Mouse (Mus musculus): ENCODE results near the gene Pip4k2a. TPM values are rescaled to one million over a fixed set of nuclear protein-coding genes. Genes with fewer than 3 reads are reported as not detected.

Pip4k2a gene
- polyA plus RNA-seq, 1 experiment from 2014 or later = 8.6 TPM

GRCm38 (mm10) chr2:18833024-18833590 is 164.8 kb downstream of the Pip4k2a start:
- peak; percentile 68; the same call in 1 of the 2 replicates for ATAC-seq (ENCODE audit: insufficient number of reproducible peaks, low FRiP score)
- WGBS = 38% methylated on average over 9 of the region's 9 CpGs

DNA sequence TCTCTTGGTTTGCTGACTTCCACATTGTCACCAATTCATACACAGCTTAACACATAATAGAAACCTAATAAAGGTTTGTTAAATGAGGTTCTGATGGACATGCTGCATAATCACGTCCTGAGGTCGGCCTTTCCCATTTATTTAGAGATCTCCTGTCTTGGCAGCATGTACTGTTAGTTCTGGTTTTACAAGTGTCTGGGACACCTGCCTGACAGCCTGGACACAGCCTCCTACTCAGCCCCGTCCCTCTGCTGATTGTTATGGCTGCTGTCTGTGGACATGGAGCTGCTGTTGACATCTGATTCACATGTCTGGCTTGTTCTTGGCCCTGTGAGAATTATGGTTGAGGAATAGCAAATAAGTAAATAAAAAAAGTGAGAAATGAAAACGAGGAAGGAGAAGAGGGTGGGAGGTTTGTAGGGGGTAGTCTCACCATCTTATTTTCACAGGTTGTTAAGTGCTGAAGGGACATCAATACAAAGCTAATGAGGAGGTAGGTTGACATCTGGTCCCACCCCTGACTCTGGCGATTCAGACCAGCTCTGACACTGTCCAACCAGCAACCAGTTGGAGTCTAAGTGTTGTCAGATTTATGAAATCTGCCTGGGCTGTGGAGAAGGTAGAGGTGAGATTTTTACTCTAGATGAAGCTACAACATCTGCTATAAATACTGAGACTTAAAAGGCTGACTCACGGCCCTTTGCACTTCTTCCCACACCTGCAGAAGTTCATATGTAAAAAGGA is 166.7 kb downstream of the Pip4k2a start:
- Histone ChIP-seq H3K36me3 (no peaks in the 10 kb centered on the region), H3K4me1 (replicated peaks) (peaks cover 21% of the 10 kb centered on the region), H3K4me2 (no peak overlapping the region), H3K27me3 (replicated peaks) (peaks cover 4% of the 10 kb centered on the region; the same call in 1 of the 2 replicates), H3K27ac (ENCODE audit: poor library complexity, severe bottlenecking) (no peak overlapping the region), H3K9me3 (replicated peaks) (no peaks in the 10 kb centered on the region), H3K9ac (no peak overlapping the region), H3K4me3 (no peak overlapping the region)
- 44% methylated on average over 6 of the region's 6 CpGs for WGBS
- no peak for ATAC-seq (ENCODE audit: insufficient number of reproducible peaks, low FRiP score)

More at GRCm38 (mm10) chr2:18833024-18833590, 164.8 kb downstream of the Pip4k2a start:
- Histone ChIP-seq H3K4me1 (replicated peaks) (peaks cover 21% of the 10 kb centered on the region), H3K4me2 (no peak overlapping the region), H3K9ac (no peak overlapping the region), H3K4me3 (no peak overlapping the region), H3K27ac (ENCODE audit: poor library complexity, severe bottlenecking) (no peak overlapping the region), H3K9me3 (replicated peaks) (no peaks in the 10 kb centered on the region), H3K27me3 (replicated peaks) (no peaks in the 10 kb centered on the region), H3K36me3 (no peaks in the 10 kb centered on the region)

GRCm38 (mm10) chr2:18822711-18823110 is 175.2 kb downstream of the Pip4k2a start:
- H3K9me3 ChIP-seq (replicated peaks) = no peaks in the 10 kb centered on the region
- no peaks in the 10 kb centered on the region for H3K36me3 ChIP-seq
- 22% methylated on average over 9 of the region's 9 CpGs for WGBS
- peaks cover 18% of the 10 kb centered on the region for H3K4me1 ChIP-seq (replicated peaks)
- no peak overlapping the region for H3K27ac ChIP-seq (ENCODE audit: poor library complexity, severe bottlenecking)
- H3K4me2 ChIP-seq = peak overlapping the region; percentile 37
- no peak overlapping the region for H3K9ac ChIP-seq
- no peak for ATAC-seq (ENCODE audit: insufficient number of reproducible peaks, low FRiP score)
- H3K4me3 ChIP-seq = no peak overlapping the region; the same call in 1 of the 2 replicates
- H3K27me3 ChIP-seq (replicated peaks) = peaks cover 8% of the 10 kb centered on the region; the same call in 1 of the 2 replicates

- Histone ChIP-seq H3K4me3 (peak overlapping the region; percentile 2), H3K27ac (ENCODE audit: poor library complexity, severe bottlenecking) (no peak overlapping the region), H3K9me3 (replicated peaks) (no peaks in the 10 kb centered on the region), H3K4me1 (replicated peaks) (peaks cover 18% of the 10 kb centered on the region), H3K4me2 (peak overlapping the region; percentile 53), H3K36me3 (no peaks in the 10 kb centered on the region), H3K9ac (no peak overlapping the region), H3K27me3 (replicated peaks) (peaks cover 8% of the 10 kb centered on the region; the same call in 1 of the 2 replicates)
- 51% methylated on average over 18 of the region's 18 CpGs for WGBS
- ATAC-seq (ENCODE audit: insufficient number of reproducible peaks, low FRiP score) = 0 out of 2 replicates have a peak, but pooled peaks have one; percentile 48
Observed at GRCm38 (mm10) chr2:18821451-18822379, 176.2 kb downstream of the Pip4k2a start.

- no peaks in the 10 kb centered on the region for H3K36me3 ChIP-seq
- WGBS = 65% methylated on average over 7 of the region's 7 CpGs
- no peak for ATAC-seq (ENCODE audit: insufficient number of reproducible peaks, low FRiP score)
Observed at GRCm38 (mm10) chr2:18819520-18819919, 178.4 kb downstream of the Pip4k2a start.

DNA sequence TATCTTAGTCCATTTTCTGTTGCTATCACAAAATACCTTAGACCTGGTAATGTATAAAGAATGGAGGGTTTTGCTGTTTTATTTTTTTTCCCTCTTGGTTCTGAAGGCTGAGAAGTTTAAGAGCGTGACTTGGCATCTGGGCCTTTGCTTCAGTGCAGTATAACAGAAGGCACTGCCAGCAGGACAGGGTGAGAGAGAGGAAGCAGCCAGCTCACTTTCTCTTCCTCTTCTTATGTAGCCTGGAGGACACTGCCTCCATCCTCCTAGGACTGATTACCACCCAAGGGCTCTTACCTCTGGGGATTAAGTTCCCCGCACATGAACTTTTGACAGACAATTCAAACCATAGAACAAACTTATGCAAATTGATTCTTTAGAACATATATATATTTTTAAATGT is 181.9 kb downstream of the Pip4k2a start:
- Histone ChIP-seq H3K4me2 (no peak overlapping the region), H3K27me3 (replicated peaks) (no peaks in the 10 kb centered on the region), H3K36me3 (no peaks in the 10 kb centered on the region), H3K4me1 (replicated peaks) (0 out of 2 replicates have a peak, but pooled peaks cover 6% of the 10 kb centered on the region), H3K9ac (no peak overlapping the region), H3K9me3 (replicated peaks) (no peaks in the 10 kb centered on the region), H3K27ac (ENCODE audit: poor library complexity, severe bottlenecking) (no peak overlapping the region), H3K4me3 (no peak overlapping the region)
- ATAC-seq (ENCODE audit: insufficient number of reproducible peaks, low FRiP score) = no peak
- WGBS = 85% methylated on average over 2 of the region's 2 CpGs

More at GRCm38 (mm10) chr2:18819520-18819919, 178.4 kb downstream of the Pip4k2a start:
- H3K9ac ChIP-seq = no peak overlapping the region
- H3K27me3 ChIP-seq (replicated peaks) = no peaks in the 10 kb centered on the region
- H3K4me3 ChIP-seq = no peak overlapping the region
- peaks cover 18% of the 10 kb centered on the region for H3K4me1 ChIP-seq (replicated peaks)
- no peaks in the 10 kb centered on the region for H3K9me3 ChIP-seq (replicated peaks)
- H3K4me2 ChIP-seq = no peak overlapping the region
- H3K27ac ChIP-seq (ENCODE audit: poor library complexity, severe bottlenecking) = no peak overlapping the region

DNA sequence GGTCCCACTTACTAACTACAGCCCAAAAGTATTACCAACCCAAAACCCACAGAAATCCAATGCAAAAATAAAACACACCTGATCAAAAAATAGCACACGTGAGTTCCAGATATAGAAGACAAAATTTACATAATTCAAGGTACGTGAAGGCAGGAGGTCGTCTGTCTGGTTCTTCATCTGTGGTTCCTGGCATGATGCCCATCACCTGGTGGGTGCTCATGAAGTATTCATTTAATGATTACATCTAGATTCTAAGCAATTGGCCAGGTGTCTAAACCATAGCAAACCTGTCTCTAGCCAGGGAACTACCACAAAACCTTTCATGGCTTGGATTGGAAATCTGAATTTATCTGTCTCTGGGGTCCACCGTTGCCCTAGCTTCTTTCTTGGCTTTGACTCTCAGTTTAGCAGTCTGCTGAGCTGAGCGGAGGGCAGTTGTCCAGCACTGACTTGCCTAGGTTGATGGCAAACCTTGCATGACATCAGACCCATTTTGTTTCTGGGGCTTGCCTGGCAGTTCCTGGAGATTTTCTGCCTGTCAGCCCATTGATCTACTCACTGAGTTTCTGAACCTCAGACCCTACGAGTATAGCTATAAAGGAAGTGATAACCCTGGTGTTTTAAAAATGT is 182.5 kb downstream of the Pip4k2a start:
- H3K4me3 ChIP-seq = no peak overlapping the region
- no peaks in the 10 kb centered on the region for H3K27me3 ChIP-seq (replicated peaks)
- H3K36me3 ChIP-seq = no peaks in the 10 kb centered on the region
- ATAC-seq (ENCODE audit: insufficient number of reproducible peaks, low FRiP score) = no peak
- WGBS = 80% methylated on average over 6 of the region's 6 CpGs
- H3K9me3 ChIP-seq (replicated peaks) = no peaks in the 10 kb centered on the region
- no peak overlapping the region for H3K4me2 ChIP-seq
- 0 out of 2 replicates have a peak, but pooled peaks cover 6% of the 10 kb centered on the region for H3K4me1 ChIP-seq (replicated peaks)
- no peak overlapping the region for H3K27ac ChIP-seq (ENCODE audit: poor library complexity, severe bottlenecking)
- no peak overlapping the region for H3K9ac ChIP-seq

GRCm38 (mm10) chr2:18814447-18814804 is 183.5 kb downstream of the Pip4k2a start:
- 41% methylated on average over 5 of the region's 5 CpGs for WGBS
- Histone ChIP-seq H3K36me3 (no peaks in the 10 kb centered on the region), H3K27ac (ENCODE audit: poor library complexity, severe bottlenecking) (no peak overlapping the region), H3K27me3 (replicated peaks) (no peaks in the 10 kb centered on the region), H3K4me2 (peak overlapping the region; percentile 27), H3K4me1 (replicated peaks) (0 out of 2 replicates have a peak, but pooled peaks cover 6% of the 10 kb centered on the region), H3K9ac (no peak overlapping the region), H3K9me3 (replicated peaks) (no peaks in the 10 kb centered on the region), H3K4me3 (no peak overlapping the region)
- ATAC-seq (ENCODE audit: insufficient number of reproducible peaks, low FRiP score) = no peak

DNA sequence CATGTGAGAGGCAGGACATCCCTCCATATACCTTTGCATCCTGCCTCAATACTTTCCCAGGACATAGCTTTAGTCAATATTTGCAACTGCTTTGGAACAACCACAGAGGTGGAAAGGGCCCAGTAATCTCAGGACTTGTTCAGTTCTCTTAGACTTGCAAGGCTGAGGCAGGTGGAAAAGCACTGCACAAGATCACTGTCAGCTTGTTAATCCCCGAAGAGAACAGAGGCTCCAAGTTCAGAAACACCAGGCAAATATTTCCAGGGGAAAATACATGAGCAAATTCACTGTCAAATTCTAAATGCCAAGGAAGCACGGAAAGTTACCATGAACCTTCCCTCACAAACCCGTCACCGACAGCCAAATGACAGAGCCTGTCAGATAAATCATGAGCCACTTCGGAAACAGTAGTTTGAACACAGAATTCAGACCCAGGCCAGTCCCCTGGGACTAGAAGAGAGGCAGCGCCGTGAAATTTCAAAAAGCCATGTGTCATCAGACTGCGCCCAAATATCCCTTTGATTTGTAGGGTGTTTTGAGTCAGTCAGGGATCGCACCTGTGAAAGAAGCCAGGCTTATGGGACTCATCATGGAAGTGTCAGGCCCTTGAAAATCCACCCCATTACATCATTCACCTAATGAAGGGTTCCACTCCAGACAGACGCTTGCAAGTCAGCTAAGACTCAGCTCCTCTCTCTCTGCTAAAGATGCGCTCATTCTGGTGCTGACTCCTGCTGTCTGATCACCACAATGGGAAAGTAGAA is 184.1 kb downstream of the Pip4k2a start:
- H3K27ac ChIP-seq (ENCODE audit: poor library complexity, severe bottlenecking) = no peak overlapping the region
- 40% methylated on average over 11 of the region's 11 CpGs for WGBS
- no peak overlapping the region for H3K9ac ChIP-seq
- ATAC-seq (ENCODE audit: insufficient number of reproducible peaks, low FRiP score) = no peak
- H3K27me3 ChIP-seq (replicated peaks) = no peaks in the 10 kb centered on the region
- no peaks in the 10 kb centered on the region for H3K9me3 ChIP-seq (replicated peaks)
- H3K36me3 ChIP-seq = no peaks in the 10 kb centered on the region
- H3K4me1 ChIP-seq (replicated peaks) = 0 out of 2 replicates have a peak, but pooled peaks cover 6% of the 10 kb centered on the region
- peak overlapping the region; percentile 27 for H3K4me2 ChIP-seq
- H3K4me3 ChIP-seq = no peak overlapping the region

- no peak overlapping the region for H3K4me3 ChIP-seq
- WGBS = 70% methylated on average over 2 of the region's 2 CpGs
- no peaks in the 10 kb centered on the region for H3K36me3 ChIP-seq
- H3K4me2 ChIP-seq = no peak overlapping the region
- H3K9ac ChIP-seq = no peak overlapping the region
- no peaks in the 10 kb centered on the region for H3K4me1 ChIP-seq (replicated peaks)
- no peak for ATAC-seq (ENCODE audit: insufficient number of reproducible peaks, low FRiP score)
- H3K27ac ChIP-seq (ENCODE audit: poor library complexity, severe bottlenecking) = no peak overlapping the region
- H3K9me3 ChIP-seq (replicated peaks) = no peaks in the 10 kb centered on the region
- peaks cover 18% of the 10 kb centered on the region for H3K27me3 ChIP-seq (replicated peaks)
Observed at GRCm38 (mm10) chr2:18807961-18808360, 190.0 kb downstream of the Pip4k2a start.
